Mouse (Mus musculus) CD4-positive, CD25-positive, alpha-beta regulatory T cell, adult 4 months (primary cell): ENCODE measurements around the gene Wnt5b. TPM values are rescaled to one million over a fixed set of nuclear protein-coding genes. Genes with fewer than 3 reads are reported as not detected.
"Not testable (repeated sequence)": the region's sequence is repeated elsewhere in the genome, so short reads cannot be mapped to it uniquely, and the experiment has no call there.

ENCODE experiments used
- ATAC-seq: one replicate; pipeline ENCODE4 v1.8.0; 2017
- polyA plus RNA-seq, 2 experiments: library from polyadenylated mRNA; unstranded; fragments of 100-300 nt; shearing (Covaris generic); gene quantifications; one replicate each; pipeline ENCODE4 v1.2.1; 2017

The Wnt5b gene
- polyA plus RNA-seq, 2 experiments from 2014 or later: 0.20 TPM; not detected in 1

- not testable (repeated sequence) for ATAC-seq
These were observed 62.3 kb downstream of the Wnt5b start for GRCm38 (mm10) chr6:119481741-119482390.

- no peak for ATAC-seq
These were observed 63.3 kb downstream of the Wnt5b start for GRCm38 (mm10) chr6:119480706-119481331.

DNA sequence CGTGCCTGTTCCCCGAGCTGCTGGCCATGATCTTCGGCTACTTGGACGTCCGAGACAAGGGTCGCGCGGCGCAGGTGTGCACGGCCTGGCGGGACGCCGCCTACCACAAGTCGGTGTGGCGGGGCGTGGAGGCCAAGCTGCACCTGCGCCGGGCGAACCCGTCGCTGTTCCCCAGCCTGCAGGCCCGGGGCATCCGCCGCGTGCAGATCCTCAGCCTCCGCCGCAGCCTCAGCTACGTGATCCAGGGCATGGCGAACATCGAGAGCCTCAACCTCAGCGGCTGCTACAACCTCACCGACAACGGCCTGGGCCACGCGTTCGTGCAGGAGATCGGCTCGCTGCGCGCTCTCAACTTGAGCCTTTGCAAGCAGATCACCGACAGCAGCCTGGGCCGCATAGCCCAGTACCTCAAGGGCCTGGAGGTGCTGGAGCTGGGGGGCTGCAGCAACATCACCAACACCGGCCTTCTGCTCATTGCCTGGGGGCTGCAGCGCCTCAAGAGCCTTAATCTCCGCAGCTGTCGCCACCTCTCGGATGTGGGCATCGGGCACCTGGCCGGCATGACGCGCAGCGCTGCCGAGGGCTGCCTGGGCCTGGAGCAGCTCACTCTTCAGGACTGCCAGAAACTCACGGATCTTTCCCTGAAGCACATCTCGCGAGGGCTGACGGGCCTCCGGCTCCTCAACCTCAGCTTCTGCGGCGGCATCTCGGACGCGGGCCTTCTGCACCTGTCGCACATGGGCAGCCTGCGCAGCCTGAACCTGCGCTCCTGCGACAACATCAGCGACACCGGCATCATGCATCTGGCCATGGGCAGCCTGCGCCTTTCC, 64.1 kb downstream of the Wnt5b start:
- peak; percentile 40 for ATAC-seq

- ATAC-seq: peak; percentile 55
These were observed 64.7 kb downstream of the Wnt5b start, which contains the start of gene Fbxl14 for GRCm38 (mm10) chr6:119479343-119479875. Gene Fbxl14 (plus strand): TSS chr6:119479668.

- ATAC-seq: peak; percentile 63
These were observed 65.4 kb downstream of the Wnt5b start for GRCm38 (mm10) chr6:119478560-119479342.

DNA sequence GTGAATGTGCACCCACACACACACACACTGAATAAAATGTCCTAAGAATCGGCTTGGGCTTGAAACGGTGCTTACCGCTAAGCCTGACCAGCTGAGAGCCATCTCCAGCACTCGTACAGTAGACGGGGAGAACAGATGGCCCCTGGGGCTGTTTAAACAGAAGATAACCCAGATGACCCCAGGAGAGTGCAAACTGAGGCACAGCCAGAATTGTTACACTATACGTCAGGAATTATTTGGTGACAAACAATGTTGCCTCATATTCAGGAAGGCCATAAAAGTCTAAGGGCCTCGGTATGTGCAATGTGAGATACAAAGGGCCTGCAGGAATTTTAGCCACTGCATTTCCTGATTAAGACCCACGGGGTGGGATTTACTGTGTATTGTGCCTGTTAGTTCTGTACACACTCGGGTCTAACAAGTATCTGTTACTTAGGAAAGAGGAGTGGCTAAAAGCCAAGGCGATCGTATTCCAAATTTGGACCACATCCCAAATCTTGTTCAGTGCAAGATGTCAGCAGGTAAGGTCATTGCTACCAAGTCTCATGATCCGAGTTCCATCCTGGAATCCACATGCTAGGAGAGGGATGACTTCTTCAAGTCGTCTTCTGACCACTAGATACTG, 66.3 kb downstream of the Wnt5b start:
- ATAC-seq: no peak

- ATAC-seq: no peak
These were observed 68.2 kb downstream of the Wnt5b start for GRCm38 (mm10) chr6:119475988-119476387.

GRCm38 (mm10) chr6:119473992-119474391, 70.2 kb downstream of the Wnt5b start:
- ATAC-seq: no peak

- no peak for ATAC-seq
These were observed 70.7 kb downstream of the Wnt5b start for GRCm38 (mm10) chr6:119473446-119473845.

GRCm38 (mm10) chr6:119472705-119473104, 71.4 kb downstream of the Wnt5b start:
- no peak for ATAC-seq

GRCm38 (mm10) chr6:119472135-119472534, 72.0 kb downstream of the Wnt5b start:
- peak; percentile 87 for ATAC-seq

DNA sequence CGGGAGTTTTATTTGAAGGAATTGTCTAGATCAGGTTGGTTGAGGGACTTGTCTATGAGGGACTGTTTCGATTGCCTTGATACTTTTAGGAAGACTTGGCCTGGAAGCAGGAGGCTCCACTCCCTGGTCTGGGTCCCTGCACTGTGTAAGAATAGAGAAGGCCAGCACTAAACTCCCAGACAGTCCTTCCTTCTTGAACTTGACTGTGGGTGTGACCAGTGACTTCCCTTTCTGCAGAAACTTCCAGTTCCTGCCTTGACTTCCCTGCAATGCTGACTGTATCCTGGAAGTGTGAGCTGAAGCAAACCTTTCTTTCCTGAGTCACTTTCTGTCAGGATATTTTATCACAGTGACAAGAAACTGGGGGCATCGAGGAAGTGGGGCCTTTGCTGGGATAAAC, 73.4 kb downstream of the Wnt5b start:
- no peak for ATAC-seq

GRCm38 (mm10) chr6:119467785-119468059, 76.4 kb downstream of the Wnt5b start:
- no peak for ATAC-seq

DNA sequence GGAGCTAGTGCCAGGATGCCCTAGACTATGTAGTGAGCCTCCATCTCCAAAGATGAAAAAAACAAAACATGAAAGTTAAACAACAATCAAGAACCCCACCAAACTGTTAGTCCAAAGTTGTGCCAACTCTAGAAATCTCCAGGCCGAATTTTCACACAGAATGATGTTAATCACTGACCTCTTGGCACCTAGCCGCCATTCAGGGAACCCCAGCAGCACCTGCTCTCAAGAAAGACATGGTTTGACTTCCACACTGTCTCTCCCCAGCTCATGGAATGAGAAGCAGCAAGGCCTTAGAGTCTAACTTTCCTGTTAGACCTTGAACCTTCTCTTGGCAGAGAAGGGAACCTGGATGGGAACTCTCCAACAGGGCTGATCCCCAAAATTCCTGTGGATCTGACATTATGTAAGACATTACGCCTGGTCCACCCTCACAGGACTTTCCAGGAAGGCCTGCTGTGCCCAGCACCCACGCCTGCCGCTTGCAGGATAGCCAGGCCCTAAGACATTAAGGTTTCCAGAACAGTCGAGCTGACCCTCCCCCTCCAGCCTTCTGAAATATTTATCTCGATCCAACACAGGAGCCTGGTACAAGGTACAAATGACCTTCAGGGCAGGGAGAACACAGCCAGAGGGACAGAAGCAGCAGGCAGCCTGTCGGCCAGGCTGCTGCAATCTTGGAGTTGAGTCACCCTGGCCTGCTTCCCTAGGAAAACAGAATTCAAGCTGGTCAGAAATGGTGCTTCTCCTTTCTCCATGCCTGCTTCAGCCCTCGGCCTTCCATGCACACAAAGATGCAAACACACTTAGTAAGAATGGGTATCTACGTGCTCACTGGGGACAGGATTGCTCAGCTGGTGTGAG, 77.0 kb downstream of the Wnt5b start:
- ATAC-seq: no peak

DNA sequence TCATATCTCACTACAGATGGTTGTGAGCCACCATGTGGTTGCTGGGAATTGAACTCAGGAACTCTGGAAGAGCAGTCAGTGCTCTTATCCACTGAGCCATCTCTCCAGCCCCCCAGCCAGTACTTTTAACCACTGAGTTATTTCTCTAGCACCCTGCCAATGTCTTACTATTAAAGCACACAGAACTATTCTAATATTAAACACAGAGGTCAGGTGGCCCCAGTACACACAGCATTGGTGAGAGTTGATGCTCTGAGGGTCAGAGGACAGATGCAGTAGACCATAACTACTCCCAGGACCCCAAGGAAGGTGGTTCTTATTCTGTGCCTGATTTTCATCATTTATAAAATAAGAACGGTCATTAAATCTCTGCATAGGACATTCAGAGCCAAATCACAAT, 78.0 kb downstream of the Wnt5b start:
- ATAC-seq: no peak

- no peak for ATAC-seq
These were observed 83.8 kb downstream of the Wnt5b start for GRCm38 (mm10) chr6:119460391-119460790.

DNA sequence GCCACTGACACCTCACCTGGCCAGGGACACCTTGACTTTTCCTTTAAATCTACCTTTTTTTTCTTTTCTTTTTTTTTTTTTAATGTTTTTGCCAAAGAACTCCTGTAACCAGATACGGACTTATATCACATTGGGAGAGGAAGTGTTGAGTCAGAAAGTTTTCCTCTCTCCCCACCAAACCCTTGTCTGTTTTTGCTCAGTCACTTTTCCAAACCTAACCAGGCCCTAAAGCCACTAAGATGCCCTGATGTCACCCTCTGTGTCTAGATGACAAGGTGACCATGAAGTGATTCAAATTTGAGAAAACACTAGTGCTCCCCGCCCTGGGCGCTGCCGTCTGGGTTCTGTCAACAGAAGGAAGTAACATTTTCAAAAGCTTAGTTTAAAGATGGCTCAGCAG, 85.1 kb downstream of the Wnt5b start:
- no peak for ATAC-seq

- no peak for ATAC-seq
These were observed 86.0 kb downstream of the Wnt5b start for GRCm38 (mm10) chr6:119458166-119458565.

- ATAC-seq: no peak
These were observed 92.1 kb downstream of the Wnt5b start for GRCm38 (mm10) chr6:119451981-119452499.

DNA sequence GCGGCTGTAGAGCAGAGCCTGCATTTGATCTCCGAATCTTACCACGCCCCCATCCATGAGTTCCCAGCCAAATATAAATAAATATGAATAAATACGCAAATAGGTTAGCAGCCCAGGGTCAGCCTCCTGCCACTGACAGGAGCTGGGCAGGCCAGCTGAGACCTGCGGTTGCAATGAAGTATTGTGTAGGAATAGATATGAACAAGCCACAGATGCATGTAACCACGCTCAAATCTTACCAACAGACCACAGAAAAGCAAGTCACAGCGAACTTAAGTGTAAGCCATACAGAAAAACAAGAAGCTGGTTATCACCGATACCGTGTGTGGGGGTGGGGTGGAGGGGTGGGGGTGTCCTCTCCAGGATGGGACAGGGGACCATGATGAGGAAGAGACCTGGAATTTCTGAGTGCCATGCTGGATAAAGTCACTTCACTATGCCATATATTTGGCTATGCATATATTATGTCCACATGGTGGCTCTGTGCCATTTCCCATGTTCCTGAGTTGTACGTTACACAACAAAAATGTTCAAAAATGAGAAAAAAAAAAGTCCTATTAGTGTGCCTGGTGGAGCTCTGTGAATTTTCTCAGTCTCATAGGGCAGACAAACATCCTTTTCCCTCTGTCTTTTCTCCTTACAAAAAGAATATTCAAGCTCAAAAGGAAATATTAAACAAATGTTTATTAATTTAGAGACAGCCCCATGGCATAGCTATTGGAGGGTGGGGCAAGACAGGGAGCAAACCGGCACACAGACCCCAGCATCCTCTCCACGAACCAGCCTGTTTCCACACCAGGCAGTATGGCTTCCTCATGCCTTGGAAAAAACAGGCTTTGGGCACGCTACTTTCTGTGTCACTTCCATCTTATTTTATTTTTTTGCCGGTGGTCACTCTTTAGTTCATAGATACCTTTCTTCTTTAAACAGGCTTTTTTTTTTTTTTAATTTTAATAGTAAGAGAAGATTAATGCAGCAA, 92.9 kb downstream of the Wnt5b start:
- no peak for ATAC-seq
